Mouse (Mus musculus): ENCODE measurements around the gene Trim10. TPM values are rescaled to one million over a fixed set of nuclear protein-coding genes. Genes with fewer than 3 reads are reported as not detected.

The Trim10 gene
- polyA plus RNA-seq, 1 experiment from 2014 or later = 32.3 TPM

DNA sequence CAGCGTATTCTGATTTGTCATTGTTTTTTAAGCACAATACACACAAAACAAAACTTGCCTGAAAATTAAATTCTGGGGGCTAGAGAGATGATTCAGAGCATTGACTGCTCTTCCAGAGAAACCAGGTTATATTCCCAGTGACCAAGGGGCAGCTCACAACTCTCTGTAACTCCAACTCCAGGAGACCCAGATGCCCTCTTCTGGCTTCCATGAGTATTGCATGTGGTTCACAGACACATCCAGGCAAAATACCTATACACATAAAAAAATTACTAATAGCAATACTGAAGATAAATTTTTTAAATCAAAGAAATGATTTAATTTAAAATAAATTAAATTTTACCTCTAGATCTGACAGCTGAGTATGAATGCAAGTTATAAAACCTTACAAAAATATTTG lies 27.2 kb downstream of the Trim10 start:
- H3K36me3 ChIP-seq (ENCODE audit: control insufficient read depth, insufficient read depth, low read length) = no peaks in the 10 kb centered on the region
- no peak overlapping the region for H3K9ac ChIP-seq (ENCODE audit: low read depth, low read length)
- H3K27ac ChIP-seq (ENCODE audit: low read depth, low read length) = no peak overlapping the region
- no peak for ATAC-seq (replicated peaks; ENCODE audit: insufficient number of reproducible peaks, low FRiP score, low TSS enrichment)
- H3K4me3 ChIP-seq (ENCODE audit: low read depth, low read length) = no peak overlapping the region
- no peaks in the 10 kb centered on the region for H3K4me1 ChIP-seq (ENCODE audit: control insufficient read depth, insufficient read depth, low read length)
- H3K9me3 ChIP-seq (replicated peaks; ENCODE audit: control insufficient read depth, low read length) = no peaks in the 10 kb centered on the region
- no peaks in the 10 kb centered on the region for H3K27me3 ChIP-seq (ENCODE audit: control insufficient read depth, insufficient read depth, low read length)
- WGBS (ENCODE audit: insufficient replicate concordance) = 93% methylated on average over 1 of the region's 1 CpGs
- H3K4me2 ChIP-seq = no peak overlapping the region

GRCm38 (mm10) chr17:36897065-36897464 lies 27.7 kb downstream of the Trim10 start:
- no peaks in the 10 kb centered on the region for H3K27me3 ChIP-seq (ENCODE audit: control insufficient read depth, insufficient read depth, low read length)
- ATAC-seq (replicated peaks; ENCODE audit: insufficient number of reproducible peaks, low FRiP score, low TSS enrichment) = no peak
- H3K4me1 ChIP-seq (ENCODE audit: control insufficient read depth, insufficient read depth, low read length) = no peaks in the 10 kb centered on the region
- no peaks in the 10 kb centered on the region for H3K36me3 ChIP-seq (ENCODE audit: control insufficient read depth, insufficient read depth, low read length)
- no peaks in the 10 kb centered on the region for H3K9me3 ChIP-seq (replicated peaks; ENCODE audit: control insufficient read depth, low read length)
- no peak overlapping the region for H3K9ac ChIP-seq (ENCODE audit: low read depth, low read length)
- H3K27ac ChIP-seq (ENCODE audit: low read depth, low read length) = no peak overlapping the region
- H3K4me2 ChIP-seq = no peak overlapping the region
- no peak overlapping the region for H3K4me3 ChIP-seq (ENCODE audit: low read depth, low read length)

DNA sequence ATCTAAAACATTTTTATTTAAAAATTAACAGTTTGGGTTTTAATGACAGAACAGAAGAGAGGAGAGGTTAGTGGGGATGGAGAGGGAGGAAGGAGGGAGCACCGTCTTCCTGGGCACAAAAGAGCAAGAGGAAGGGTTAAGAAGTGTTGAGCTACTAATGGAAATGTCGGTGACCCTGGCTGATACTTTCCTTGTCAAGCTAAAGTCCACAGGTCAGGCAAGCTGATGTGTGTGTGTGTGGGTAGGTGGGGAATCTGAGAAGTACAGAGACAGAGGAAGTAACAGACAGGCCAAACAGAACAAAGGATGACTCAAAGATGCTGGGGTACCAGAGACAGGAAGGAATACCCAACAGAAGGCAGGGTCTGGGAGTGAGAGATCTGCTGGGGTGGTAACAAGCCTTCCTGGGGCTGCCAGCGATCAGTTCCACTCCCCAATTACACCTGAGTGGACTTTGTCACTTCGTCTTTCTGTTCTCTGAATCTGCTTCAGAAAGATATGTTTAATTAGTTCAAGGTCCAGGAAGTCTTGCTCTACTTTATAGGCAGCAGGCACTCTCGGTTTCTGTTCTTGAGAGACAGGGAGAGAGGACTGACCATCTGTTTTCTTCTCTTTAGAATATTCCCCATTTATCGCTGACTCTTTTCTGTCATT lies 28.3 kb downstream of the Trim10 start, which contains the start of gene Trim31:
Gene Trim31 (plus strand): TSS at position 567 of the 654 bp plus-strand sequence.
- no peak within 1 kb of the TSS for H3K4me3 ChIP-seq (ENCODE audit: low read depth, low read length)
- no peak for ATAC-seq (replicated peaks; ENCODE audit: insufficient number of reproducible peaks, low FRiP score, low TSS enrichment)
- H3K9me3 ChIP-seq (replicated peaks; ENCODE audit: control insufficient read depth, low read length) = no peaks in the 10 kb centered on the region
- no peaks in the 10 kb centered on the region for H3K4me1 ChIP-seq (ENCODE audit: control insufficient read depth, insufficient read depth, low read length)
- 64% methylated on average over 6 of the region's 6 CpGs for WGBS (ENCODE audit: insufficient replicate concordance)
- H3K4me2 ChIP-seq = no peak within 1 kb of the TSS
- no peak within 1 kb of the TSS for H3K9ac ChIP-seq (ENCODE audit: low read depth, low read length)
- no peaks in the 10 kb centered on the region for H3K36me3 ChIP-seq (ENCODE audit: control insufficient read depth, insufficient read depth, low read length)
- H3K27ac ChIP-seq (ENCODE audit: low read depth, low read length) = no peak within 1 kb of the TSS
- H3K27me3 ChIP-seq (ENCODE audit: control insufficient read depth, insufficient read depth, low read length) = no peaks in the 10 kb centered on the region

GRCm38 (mm10) chr17:36899376-36899775 lies 30.0 kb downstream of the Trim10 start:
- Histone ChIP-seq H3K36me3 (ENCODE audit: control insufficient read depth, insufficient read depth, low read length) (no peaks in the 10 kb centered on the region), H3K27me3 (ENCODE audit: control insufficient read depth, insufficient read depth, low read length) (no peaks in the 10 kb centered on the region), H3K9ac (ENCODE audit: low read depth, low read length) (no peak overlapping the region), H3K27ac (ENCODE audit: low read depth, low read length) (no peak overlapping the region), H3K4me1 (ENCODE audit: control insufficient read depth, insufficient read depth, low read length) (no peaks in the 10 kb centered on the region), H3K9me3 (replicated peaks; ENCODE audit: control insufficient read depth, low read length) (no peaks in the 10 kb centered on the region), H3K4me2 (no peak overlapping the region), H3K4me3 (ENCODE audit: low read depth, low read length) (no peak overlapping the region)
- WGBS (ENCODE audit: insufficient replicate concordance) = 75% methylated on average over 4 of the region's 4 CpGs
- ATAC-seq (replicated peaks; ENCODE audit: insufficient number of reproducible peaks, low FRiP score, low TSS enrichment) = no peak

DNA sequence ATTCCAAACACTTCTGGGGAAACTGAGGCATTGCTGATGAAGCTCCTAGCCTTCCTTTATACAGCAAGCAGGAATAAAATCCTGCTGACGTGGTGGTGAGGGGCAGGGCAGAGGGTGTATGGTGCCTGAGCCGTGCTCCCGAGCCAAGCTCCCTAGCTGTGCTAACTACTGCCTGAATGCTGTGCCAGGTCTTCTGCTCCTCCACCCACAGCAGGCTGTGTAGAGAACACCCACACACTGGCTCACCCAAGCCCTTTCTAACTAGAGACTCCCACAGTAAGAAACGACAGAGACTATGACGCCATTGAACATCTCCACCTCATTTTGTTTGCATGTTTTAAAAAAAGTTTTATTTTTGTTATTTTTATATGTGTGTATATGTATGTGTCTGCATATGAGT lies 30.6 kb downstream of the Trim10 start:
- no peaks in the 10 kb centered on the region for H3K9me3 ChIP-seq (replicated peaks; ENCODE audit: control insufficient read depth, low read length)
- H3K27me3 ChIP-seq (ENCODE audit: control insufficient read depth, insufficient read depth, low read length) = no peaks in the 10 kb centered on the region
- H3K36me3 ChIP-seq (ENCODE audit: control insufficient read depth, insufficient read depth, low read length) = no peaks in the 10 kb centered on the region
- no peak overlapping the region for H3K27ac ChIP-seq (ENCODE audit: low read depth, low read length)
- H3K4me2 ChIP-seq = no peak overlapping the region
- H3K4me1 ChIP-seq (ENCODE audit: control insufficient read depth, insufficient read depth, low read length) = no peaks in the 10 kb centered on the region
- ATAC-seq (replicated peaks; ENCODE audit: insufficient number of reproducible peaks, low FRiP score, low TSS enrichment) = no peak
- H3K4me3 ChIP-seq (ENCODE audit: low read depth, low read length) = no peak overlapping the region
- no peak overlapping the region for H3K9ac ChIP-seq (ENCODE audit: low read depth, low read length)
- WGBS (ENCODE audit: insufficient replicate concordance) = 74% methylated on average over 5 of the region's 5 CpGs

- Histone ChIP-seq H3K9ac (ENCODE audit: low read depth, low read length) (no peak overlapping the region), H3K4me2 (no peak overlapping the region), H3K27me3 (ENCODE audit: control insufficient read depth, insufficient read depth, low read length) (no peaks in the 10 kb centered on the region), H3K9me3 (replicated peaks; ENCODE audit: control insufficient read depth, low read length) (no peaks in the 10 kb centered on the region), H3K4me3 (ENCODE audit: low read depth, low read length) (no peak overlapping the region), H3K36me3 (ENCODE audit: control insufficient read depth, insufficient read depth, low read length) (no peaks in the 10 kb centered on the region), H3K27ac (ENCODE audit: low read depth, low read length) (no peak overlapping the region), H3K4me1 (ENCODE audit: control insufficient read depth, insufficient read depth, low read length) (no peaks in the 10 kb centered on the region)
- WGBS (ENCODE audit: insufficient replicate concordance) = 29% methylated on average over 1 of the region's 1 CpGs
- no peak for ATAC-seq (replicated peaks; ENCODE audit: insufficient number of reproducible peaks, low FRiP score, low TSS enrichment)
Observed at GRCm38 (mm10) chr17:36900691-36901090, 31.3 kb downstream of the Trim10 start.

DNA sequence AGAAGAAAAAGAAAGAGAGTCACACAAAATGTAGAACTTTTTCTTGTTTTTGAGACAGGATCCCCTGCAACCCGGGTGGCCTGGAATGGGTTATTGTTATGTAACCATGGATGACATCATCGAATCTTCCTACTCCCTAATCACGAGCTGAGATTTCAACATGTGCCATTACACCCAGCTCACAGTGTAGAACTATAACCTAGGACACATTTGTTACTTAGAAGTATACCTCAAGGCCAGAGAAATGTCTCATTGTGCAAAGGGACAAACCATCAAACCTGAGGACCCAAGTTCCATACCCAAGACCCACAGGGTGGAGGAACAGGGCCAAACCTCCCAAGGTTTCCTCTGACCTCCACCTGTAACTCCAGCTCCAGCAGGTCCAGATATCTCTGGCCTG lies 34.3 kb downstream of the Trim10 start:
- H3K36me3 ChIP-seq (ENCODE audit: control insufficient read depth, insufficient read depth, low read length) = no peaks in the 10 kb centered on the region
- H3K9me3 ChIP-seq (replicated peaks; ENCODE audit: control insufficient read depth, low read length) = no peaks in the 10 kb centered on the region
- H3K4me3 ChIP-seq (ENCODE audit: low read depth, low read length) = no peak overlapping the region
- no peak overlapping the region for H3K4me2 ChIP-seq
- no peaks in the 10 kb centered on the region for H3K27me3 ChIP-seq (ENCODE audit: control insufficient read depth, insufficient read depth, low read length)
- ATAC-seq (replicated peaks; ENCODE audit: insufficient number of reproducible peaks, low FRiP score, low TSS enrichment) = no peak
- no peak overlapping the region for H3K27ac ChIP-seq (ENCODE audit: low read depth, low read length)
- 59% methylated on average over 3 of the region's 3 CpGs for WGBS (ENCODE audit: insufficient replicate concordance)
- H3K4me1 ChIP-seq (ENCODE audit: control insufficient read depth, insufficient read depth, low read length) = no peaks in the 10 kb centered on the region
- H3K9ac ChIP-seq (ENCODE audit: low read depth, low read length) = no peak overlapping the region

DNA sequence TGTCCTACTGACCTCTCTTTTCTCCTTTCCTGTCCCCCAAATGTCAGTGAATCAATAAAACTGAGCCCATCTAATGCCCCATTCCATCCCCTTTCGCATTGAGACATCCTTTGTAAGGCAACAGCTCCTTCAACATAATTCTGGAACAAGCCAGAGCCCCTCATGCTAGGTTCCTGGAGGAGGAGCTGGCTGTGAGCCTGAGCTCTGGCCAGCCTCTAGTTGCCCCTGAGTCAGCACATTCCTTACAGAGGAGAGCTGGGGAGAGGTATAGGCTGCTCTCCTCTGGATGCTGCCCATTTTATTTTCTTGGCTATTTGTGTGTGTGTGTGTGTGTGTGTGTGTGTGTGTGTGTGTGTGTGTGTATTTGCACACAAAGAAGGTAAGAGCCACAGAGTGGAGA lies 38.9 kb downstream of the Trim10 start:
- H3K9me3 ChIP-seq (replicated peaks; ENCODE audit: control insufficient read depth, low read length) = no peaks in the 10 kb centered on the region
- H3K4me3 ChIP-seq (ENCODE audit: low read depth, low read length) = no peak overlapping the region
- H3K27ac ChIP-seq (ENCODE audit: low read depth, low read length) = no peak overlapping the region
- 61% methylated on average over 1 of the region's 1 CpGs for WGBS (ENCODE audit: insufficient replicate concordance)
- 0 out of 2 replicates have a peak, but pooled peaks cover 3% of the 10 kb centered on the region for H3K27me3 ChIP-seq (ENCODE audit: control insufficient read depth, insufficient read depth, low read length)
- no peak; the same call in 1 of the 2 replicates for ATAC-seq (replicated peaks; ENCODE audit: insufficient number of reproducible peaks, low FRiP score, low TSS enrichment)
- H3K4me2 ChIP-seq = no peak overlapping the region
- no peaks in the 10 kb centered on the region for H3K4me1 ChIP-seq (ENCODE audit: control insufficient read depth, insufficient read depth, low read length)
- H3K36me3 ChIP-seq (ENCODE audit: control insufficient read depth, insufficient read depth, low read length) = no peaks in the 10 kb centered on the region
- H3K9ac ChIP-seq (ENCODE audit: low read depth, low read length) = no peak overlapping the region

DNA sequence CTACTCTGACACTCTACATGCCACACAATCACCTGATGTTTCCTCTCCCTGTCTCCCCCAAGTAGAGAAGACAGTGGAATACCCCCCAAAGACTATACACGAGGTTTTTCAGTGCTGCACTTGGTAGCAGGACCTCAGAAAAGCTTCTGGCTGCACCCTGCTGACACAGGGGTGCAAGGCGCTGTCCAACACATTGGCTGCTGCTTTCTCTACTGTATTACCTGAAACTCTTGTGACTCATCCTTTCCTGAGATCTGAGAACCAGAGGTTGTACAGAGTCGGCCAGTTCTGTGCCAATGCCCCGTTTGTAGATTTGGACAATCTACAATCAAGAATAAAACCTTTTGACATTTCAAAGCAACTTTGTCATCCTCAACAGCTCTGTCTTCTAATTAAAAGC lies 40.4 kb downstream of the Trim10 start:
- WGBS (ENCODE audit: insufficient replicate concordance) = 44% methylated on average over 4 of the region's 4 CpGs
- Histone ChIP-seq H3K9ac (ENCODE audit: low read depth, low read length) (no peak overlapping the region), H3K9me3 (replicated peaks; ENCODE audit: control insufficient read depth, low read length) (no peaks in the 10 kb centered on the region), H3K36me3 (ENCODE audit: control insufficient read depth, insufficient read depth, low read length) (no peaks in the 10 kb centered on the region), H3K27ac (ENCODE audit: low read depth, low read length) (no peak overlapping the region), H3K27me3 (ENCODE audit: control insufficient read depth, insufficient read depth, low read length) (0 out of 2 replicates have a peak, but pooled peaks cover 3% of the 10 kb centered on the region), H3K4me2 (no peak overlapping the region), H3K4me3 (ENCODE audit: low read depth, low read length) (no peak overlapping the region), H3K4me1 (ENCODE audit: control insufficient read depth, insufficient read depth, low read length) (no peaks in the 10 kb centered on the region)
- no peak for ATAC-seq (replicated peaks; ENCODE audit: insufficient number of reproducible peaks, low FRiP score, low TSS enrichment)
